Mouse (Mus musculus) cerebellum, postnatal 36 days (tissue): ENCODE data around the gene Tiprl.

Source experiments
- DNase-seq, 2 experiments: peaks; one replicate each; pipeline ENCODE4 v3.0.0; 2021 to 2022; ENCODE audit warnings: mixed read lengths in 2 of 2

Gene Tiprl

GRCm38 (mm10) chr1:165236321-165237298, at the start of gene Tiprl:
Gene Tiprl, minus strand, starts transcription at chr1:165236996.
- peak; percentile 98 to 99 for DNase-seq

GRCm38 (mm10) chr1:165284096-165284495, 47.3 kb upstream of the Tiprl start:
- no peak for DNase-seq

- DNase-seq, result no peak
Measured at GRCm38 (mm10) chr1:165282967-165283345, 46.2 kb upstream of the Tiprl start.

- DNase-seq, result peak in 1 of 2 experiments; percentile 9
Measured at GRCm38 (mm10) chr1:165282222-165282966, 45.6 kb upstream of the Tiprl start.

GRCm38 (mm10) chr1:165281351-165282221, 44.8 kb upstream of the Tiprl start:
- peak; percentile 9 to 27 for DNase-seq

- no peak for DNase-seq
Measured at GRCm38 (mm10) chr1:165280741-165281140, 43.9 kb upstream of the Tiprl start.

- DNase-seq, result no peak
Measured at GRCm38 (mm10) chr1:165274946-165275345, 38.1 kb upstream of the Tiprl start.

- DNase-seq, result peak; percentile 36 to 55
Measured at GRCm38 (mm10) chr1:165252027-165252671, 15.4 kb upstream of the Tiprl start.

GRCm38 (mm10) chr1:165250546-165250945, 13.8 kb upstream of the Tiprl start:
- no peak for DNase-seq

GRCm38 (mm10) chr1:165248842-165249241, 12.0 kb upstream of the Tiprl start:
- DNase-seq, result no peak

GRCm38 (mm10) chr1:165247788-165248187, 11.0 kb upstream of the Tiprl start:
- no peak for DNase-seq

GRCm38 (mm10) chr1:165247085-165247484, 10.3 kb upstream of the Tiprl start:
- DNase-seq, result no peak

GRCm38 (mm10) chr1:165246587-165246986, 9.8 kb upstream of the Tiprl start:
- DNase-seq, result no peak

GRCm38 (mm10) chr1:165235846-165236245, 950 bp downstream of the Tiprl start:
- DNase-seq, result no peak

GRCm38 (mm10) chr1:165233806-165234205, 3.0 kb downstream of the Tiprl start:
- DNase-seq, result no peak

GRCm38 (mm10) chr1:165230691-165231090, 6.1 kb downstream of the Tiprl start:
- no peak for DNase-seq

GRCm38 (mm10) chr1:165229577-165229976, 7.2 kb downstream of the Tiprl start:
- DNase-seq, result no peak

GRCm38 (mm10) chr1:165217023-165217589, 19.7 kb downstream of the Tiprl start:
- DNase-seq, result no peak

- DNase-seq, result no peak
Measured at GRCm38 (mm10) chr1:165215831-165216230, 21.0 kb downstream of the Tiprl start.

GRCm38 (mm10) chr1:165205591-165205990, 31.2 kb downstream of the Tiprl start:
- no peak for DNase-seq

- no peak for DNase-seq
Measured at GRCm38 (mm10) chr1:165203488-165204035, 33.2 kb downstream of the Tiprl start.
